ENCODE assay signal across 8 mouse cellular contexts in the genomic region with DNA sequence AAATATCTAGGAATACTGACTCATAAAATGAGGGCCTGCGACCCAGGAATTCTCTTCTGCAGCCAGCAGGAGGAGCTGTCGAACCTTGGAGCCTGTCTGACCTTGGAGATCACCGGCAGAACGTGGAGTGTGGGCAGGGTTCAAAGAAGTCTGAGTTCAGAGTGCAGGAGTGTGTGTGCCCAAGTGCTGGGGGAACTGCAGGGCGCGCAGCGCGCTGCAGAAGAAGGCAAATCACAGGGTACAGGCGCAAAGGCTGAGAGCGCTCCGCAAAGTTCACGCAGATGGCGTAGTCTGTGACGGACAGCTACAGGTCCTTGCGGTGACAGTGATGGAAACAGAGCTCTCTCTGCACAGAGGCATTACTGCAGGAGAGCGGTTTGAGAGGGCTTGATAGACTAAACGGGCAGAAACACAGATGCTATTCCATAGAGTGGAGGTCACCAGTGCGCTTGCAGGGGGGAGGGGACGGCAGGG. TPM values are rescaled to one million over a fixed set of nuclear protein-coding genes. Genes with fewer than 3 reads are reported as not detected.
DNase-seq lines count a peak whose midpoint lies in the region; ATAC-seq and TF ChIP-seq lines count a peak whose summit lies in the region.

No protein-coding gene starts in this region.

- H3K4me2 ChIP-seq in forebrain, postnatal 0 days (ENCODE audit: low read depth), result peak overlapping the region; percentile 53

- peak; percentile 70 for ATAC-seq in forebrain, postnatal 0 days
- ATAC-seq in hematopoietic stem cell, adult 5-6 weeks (replicated peaks in 1 of 2; ENCODE audit: insufficient read depth in 1 of 2, low FRiP score in 2 of 2, low TSS enrichment in 1 of 2, low read depth in 1 of 2, poor library complexity in 2 of 2, severe bottlenecking in 2 of 2), result peak; percentile 80 to 91

- H3K9me3 ChIP-seq in forebrain, postnatal 0 days (ENCODE audit: low read length), result no peaks in the 10 kb centered on the region

- TF ChIP-seq CTCF in cerebellum, adult 2 months (IDR thresholded peaks at IDR 0.05; ENCODE audit: borderline replicate concordance, insufficient read depth, low read depth, low read length), result peak; percentile 83
- peak; percentile 85 for TF ChIP-seq CTCF in forebrain, postnatal 0 days (IDR thresholded peaks at IDR 0.05; ENCODE audit: low read depth)

- no peak overlapping the region for H3K27ac ChIP-seq in cerebellum, adult 2 months (ENCODE audit: insufficient read depth, low read length)
- H3K27ac ChIP-seq in forebrain, postnatal 0 days (ENCODE audit: low read depth, low read length), result no peak overlapping the region

- WGBS in cerebellum, adult 2 months, result 2% methylated on average over 19 of the region's 19 CpGs
- WGBS in forebrain, postnatal 0 days, result 2% methylated on average over 19 of the region's 19 CpGs

- H3K9ac ChIP-seq in forebrain, postnatal 0 days, result 0 out of 2 replicates have a peak overlapping the region, but pooled peaks have one; percentile 1

- no peak for TF ChIP-seq POLR2A in cerebellum, adult 2 months (IDR thresholded peaks at IDR 0.05; ENCODE audit: borderline replicate concordance, insufficient read depth, low read length)

- DNase-seq in Muller cell, postnatal 12 days (ENCODE audit: inconsistent ontology term), result peak; percentile 64
- DNase-seq in cerebellum, adult 2 months, result peak; percentile 63 to 76
- peak; percentile 78 for DNase-seq in forebrain, postnatal 0 days
- peak; percentile 44 for DNase-seq in layer of hippocampus, adult 9-10 months (ENCODE audit: low spot score)
- DNase-seq in lung, postnatal 10 days, result peak; percentile 87
- peak; percentile 49 for DNase-seq in ovary, postnatal 10 days (ENCODE audit: low spot score)
- peak; percentile 87 for DNase-seq in thymus, postnatal 0 days (ENCODE audit: low spot score)

- H3K4me1 ChIP-seq in cerebellum, adult 2 months (ENCODE audit: control insufficient read depth, insufficient read depth, low read length), result 0 out of 2 replicates have a peak, but pooled peaks cover 2% of the 10 kb centered on the region
- H3K4me1 ChIP-seq in forebrain, postnatal 0 days (ENCODE audit: insufficient read depth), result no peaks in the 10 kb centered on the region

- no peaks in the 10 kb centered on the region for H3K36me3 ChIP-seq in forebrain, postnatal 0 days (ENCODE audit: insufficient read depth)

- no peaks in the 10 kb centered on the region for H3K27me3 ChIP-seq in cerebellum, adult 2 months (ENCODE audit: control insufficient read depth, insufficient read depth, low read length)
- no peaks in the 10 kb centered on the region for H3K27me3 ChIP-seq in forebrain, postnatal 0 days (ENCODE audit: insufficient read depth, low read length)

- peak overlapping the region; percentile 48 for H3K4me3 ChIP-seq in cerebellum, adult 2 months (replicated peaks; ENCODE audit: insufficient read depth, low read depth, low read length)
- peak overlapping the region; percentile 28 for H3K4me3 ChIP-seq in forebrain, postnatal 0 days (ENCODE audit: low read depth, low read length)

RNA-seq across cellular contexts. Expression of a gene that starts 8.4 kb away (rescaled TPM):
- 4.9 and 7.9 TPM in 2 replicates for polyA plus RNA-seq in cerebellum, adult 2 months (2012; rRNA removed)
- total RNA-seq in forebrain, postnatal 0 days (2014; rRNA removed), result not detected in 2 replicates
- not detected in 2 replicates for polyA plus RNA-seq in forebrain, postnatal 0 days (2015; fragmentation: Nextera tagmentation; extraction: Ambion mirVana)
- not detected in 2 replicates for total RNA-seq in hematopoietic stem cell, adult 5-6 weeks (2017)
- polyA plus RNA-seq in thymus, postnatal 0 days (2015; fragmentation: Nextera tagmentation; extraction: Ambion mirVana), result 1.9 and 3.2 TPM in 2 replicates

RNA-seq across cellular contexts. Expression of a gene that starts 12.0 kb away (rescaled TPM):
- polyA plus RNA-seq in cerebellum, adult 2 months (2012; rRNA removed), result 0.18 and 0.54 TPM in 2 replicates
- 0.85 and 1.00 TPM in 2 replicates for total RNA-seq in forebrain, postnatal 0 days (2014; rRNA removed)
- 0.98 and 1.3 TPM in 2 replicates for polyA plus RNA-seq in forebrain, postnatal 0 days (2015; fragmentation: Nextera tagmentation; extraction: Ambion mirVana)
- total RNA-seq in hematopoietic stem cell, adult 5-6 weeks (2017), result 0.25 and 0.35 TPM in 2 replicates
- 0.74 and 0.81 TPM in 2 replicates for polyA plus RNA-seq in thymus, postnatal 0 days (2015; fragmentation: Nextera tagmentation; extraction: Ambion mirVana)

RNA-seq across cellular contexts. Expression of a gene that starts 26.6 kb away (rescaled TPM):
- 93.6 and 99.4 TPM in 2 replicates for polyA plus RNA-seq in cerebellum, adult 2 months (2012; rRNA removed)
- 41.9 and 46.3 TPM in 2 replicates for total RNA-seq in forebrain, postnatal 0 days (2014; rRNA removed)
- polyA plus RNA-seq in forebrain, postnatal 0 days (2015; fragmentation: Nextera tagmentation; extraction: Ambion mirVana), result 44.2 and 48.3 TPM in 2 replicates
- total RNA-seq in hematopoietic stem cell, adult 5-6 weeks (2017), result 50.7 and 71.5 TPM in 2 replicates
- polyA plus RNA-seq in thymus, postnatal 0 days (2015; fragmentation: Nextera tagmentation; extraction: Ambion mirVana), result 17.5 and 19.4 TPM in 2 replicates

RNA-seq across cellular contexts. Expression of a gene that starts 26.9 kb away (rescaled TPM):
- polyA plus RNA-seq in cerebellum, adult 2 months (2012; rRNA removed), result 107 and 109 TPM in 2 replicates
- total RNA-seq in forebrain, postnatal 0 days (2014; rRNA removed), result 164 and 174 TPM in 2 replicates
- polyA plus RNA-seq in forebrain, postnatal 0 days (2015; fragmentation: Nextera tagmentation; extraction: Ambion mirVana), result 274 and 298 TPM in 2 replicates
- 131 and 147 TPM in 2 replicates for total RNA-seq in hematopoietic stem cell, adult 5-6 weeks (2017)
- 274 and 296 TPM in 2 replicates for polyA plus RNA-seq in thymus, postnatal 0 days (2015; fragmentation: Nextera tagmentation; extraction: Ambion mirVana)

RNA-seq across cellular contexts. Expression of a gene that starts 32.5 kb away (rescaled TPM):
- 5.6 and 6.6 TPM in 2 replicates for polyA plus RNA-seq in cerebellum, adult 2 months (2012; rRNA removed)
- total RNA-seq in forebrain, postnatal 0 days (2014; rRNA removed), result 7.2 and 8.5 TPM in 2 replicates
- polyA plus RNA-seq in forebrain, postnatal 0 days (2015; fragmentation: Nextera tagmentation; extraction: Ambion mirVana), result 4.7 and 5.3 TPM in 2 replicates
- total RNA-seq in hematopoietic stem cell, adult 5-6 weeks (2017), result 11.2 and 17.7 TPM in 2 replicates
- polyA plus RNA-seq in thymus, postnatal 0 days (2015; fragmentation: Nextera tagmentation; extraction: Ambion mirVana), result 15.5 and 18.6 TPM in 2 replicates
